Mouse (Mus musculus): ENCODE measurements around the gene Gm17304. TPM values are rescaled to one million over a fixed set of nuclear protein-coding genes. Genes with fewer than 3 reads are reported as not detected.

Gm17304 gene
- polyA plus RNA-seq (2014; fragmentation: Nextera tagmentation; extraction: Ambion mirVana), result not detected in 2 replicates

DNA sequence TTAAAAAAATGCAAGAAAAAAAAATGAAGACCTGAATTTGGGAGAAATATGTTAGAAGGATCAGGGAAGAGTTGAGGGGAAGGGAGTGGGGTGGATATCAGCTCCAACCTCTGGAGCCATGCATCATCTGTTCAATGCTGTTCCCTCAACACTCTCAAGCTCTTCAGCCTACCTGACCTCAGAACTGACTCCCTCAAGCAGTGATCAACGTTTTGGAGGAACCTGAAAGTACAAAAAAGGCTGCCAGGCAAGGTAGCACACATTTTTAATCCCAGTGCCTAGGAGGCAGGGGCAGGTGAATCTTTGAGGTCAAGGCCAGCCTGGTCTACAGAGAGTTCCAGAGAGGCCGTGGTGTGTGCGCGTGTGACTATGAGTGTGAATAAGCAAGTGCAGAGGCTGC lies at the start of gene Gm17304:
Gene Gm17304 (plus strand): TSS at position 301 of the 400 bp plus-strand sequence.
- Histone ChIP-seq H3K9ac (ENCODE audit: low read depth, low read length) (no peak within 1 kb of the TSS), H3K27ac (ENCODE audit: low read depth, low read length) (no peak within 1 kb of the TSS), H3K4me3 (ENCODE audit: low read depth, low read length) (no peak within 1 kb of the TSS), H3K4me2 (no peak within 1 kb of the TSS), H3K9me3 (replicated peaks; ENCODE audit: control insufficient read depth, low read length) (no peaks in the 10 kb centered on the region), H3K27me3 (ENCODE audit: control insufficient read depth, insufficient read depth, low read length) (no peaks in the 10 kb centered on the region), H3K4me1 (ENCODE audit: control insufficient read depth, insufficient read depth, low read length) (peaks cover 4% of the 10 kb centered on the region; the same call in 1 of the 2 replicates), H3K36me3 (ENCODE audit: control insufficient read depth, insufficient read depth, low read length) (peaks cover 5% of the 10 kb centered on the region; the same call in 1 of the 2 replicates)
- ATAC-seq (replicated peaks; ENCODE audit: insufficient number of reproducible peaks, low FRiP score, low TSS enrichment), result no peak
- 85% methylated on average over 4 of the region's 4 CpGs for WGBS (ENCODE audit: insufficient replicate concordance)

DNA sequence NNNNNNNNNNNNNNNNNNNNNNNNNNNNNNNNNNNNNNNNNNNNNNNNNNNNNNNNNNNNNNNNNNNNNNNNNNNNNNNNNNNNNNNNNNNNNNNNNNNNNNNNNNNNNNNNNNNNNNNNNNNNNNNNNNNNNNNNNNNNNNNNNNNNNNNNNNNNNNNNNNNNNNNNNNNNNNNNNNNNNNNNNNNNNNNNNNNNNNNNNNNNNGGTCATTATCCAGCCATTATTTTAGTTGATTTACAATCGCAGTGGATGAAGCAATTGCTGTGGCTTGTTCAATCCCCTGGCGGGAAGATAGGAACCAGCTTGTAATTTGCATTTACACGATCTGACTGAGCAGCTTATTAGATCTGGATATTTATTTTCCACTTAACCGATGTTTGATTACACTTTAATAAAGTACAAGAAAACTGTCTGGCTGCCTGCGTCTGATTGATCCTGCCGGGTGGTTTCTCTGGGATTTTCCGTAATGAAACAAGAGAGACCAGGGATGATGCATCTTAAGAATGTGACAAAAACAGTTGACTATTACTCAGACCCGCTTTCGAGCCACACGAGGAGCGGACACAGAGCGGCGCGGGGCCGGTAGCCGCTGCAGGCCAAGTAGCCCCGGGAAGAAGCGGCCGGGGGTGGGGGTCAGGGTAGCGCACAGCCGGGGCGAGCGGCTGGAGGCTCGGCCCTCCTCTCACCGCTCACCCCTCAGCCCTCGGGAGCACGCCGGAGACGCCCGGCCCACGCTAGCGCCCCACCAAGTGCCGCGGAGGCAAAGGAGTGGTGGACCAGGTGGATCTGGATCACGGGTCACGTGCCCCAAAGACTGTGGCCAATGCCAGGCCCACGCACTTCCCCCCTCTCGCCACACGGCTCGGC lies 48.0 kb upstream of the Gm17304 start:
- no peak for ATAC-seq (replicated peaks; ENCODE audit: insufficient number of reproducible peaks, low FRiP score, low TSS enrichment)

DNA sequence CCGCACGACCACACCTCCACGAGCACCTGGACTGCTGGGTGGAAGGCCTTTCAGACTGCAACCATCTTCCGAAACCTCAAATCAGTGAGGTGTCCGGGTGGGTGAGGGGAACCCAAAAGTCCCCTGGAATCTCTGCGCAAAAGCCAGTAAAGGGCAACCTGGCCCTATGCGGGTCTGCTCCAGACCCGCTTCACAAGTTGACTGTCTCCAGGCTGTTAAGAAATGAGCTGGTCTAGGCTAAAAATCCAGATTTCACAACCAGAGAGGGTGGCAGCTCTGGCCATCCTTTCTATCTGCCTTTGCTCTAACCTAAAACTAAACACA lies 47.4 kb upstream of the Gm17304 start:
- Histone ChIP-seq H3K4me2 (peak overlapping the region; percentile 75), H3K36me3 (ENCODE audit: control insufficient read depth, insufficient read depth, low read length) (no peaks in the 10 kb centered on the region), H3K4me3 (ENCODE audit: low read depth, low read length) (peak overlapping the region; percentile 44), H3K9ac (ENCODE audit: low read depth, low read length) (no peak overlapping the region), H3K9me3 (replicated peaks; ENCODE audit: control insufficient read depth, low read length) (no peaks in the 10 kb centered on the region), H3K27me3 (ENCODE audit: control insufficient read depth, insufficient read depth, low read length) (peaks cover 76% of the 10 kb centered on the region), H3K4me1 (ENCODE audit: control insufficient read depth, insufficient read depth, low read length) (peaks cover 7% of the 10 kb centered on the region), H3K27ac (ENCODE audit: low read depth, low read length) (no peak overlapping the region)
- WGBS (ENCODE audit: insufficient replicate concordance), result 11% methylated on average over 8 of the region's 8 CpGs
- no peak for ATAC-seq (replicated peaks; ENCODE audit: insufficient number of reproducible peaks, low FRiP score, low TSS enrichment)

More for the DNA sequence above, 48.0 kb upstream of the Gm17304 start:
- Histone ChIP-seq H3K36me3 (ENCODE audit: control insufficient read depth, insufficient read depth, low read length) (no peaks in the 10 kb centered on the region), H3K4me1 (ENCODE audit: control insufficient read depth, insufficient read depth, low read length) (peaks cover 7% of the 10 kb centered on the region), H3K4me2 (peak overlapping the region; percentile 75), H3K4me3 (ENCODE audit: low read depth, low read length) (peak overlapping the region; percentile 44), H3K27me3 (ENCODE audit: control insufficient read depth, insufficient read depth, low read length) (peaks cover 70% of the 10 kb centered on the region), H3K9ac (ENCODE audit: low read depth, low read length) (no peak overlapping the region), H3K27ac (ENCODE audit: low read depth, low read length) (no peak overlapping the region), H3K9me3 (replicated peaks; ENCODE audit: control insufficient read depth, low read length) (no peaks in the 10 kb centered on the region)
- 4% methylated on average over 39 of the region's 40 CpGs for WGBS (ENCODE audit: insufficient replicate concordance)

DNA sequence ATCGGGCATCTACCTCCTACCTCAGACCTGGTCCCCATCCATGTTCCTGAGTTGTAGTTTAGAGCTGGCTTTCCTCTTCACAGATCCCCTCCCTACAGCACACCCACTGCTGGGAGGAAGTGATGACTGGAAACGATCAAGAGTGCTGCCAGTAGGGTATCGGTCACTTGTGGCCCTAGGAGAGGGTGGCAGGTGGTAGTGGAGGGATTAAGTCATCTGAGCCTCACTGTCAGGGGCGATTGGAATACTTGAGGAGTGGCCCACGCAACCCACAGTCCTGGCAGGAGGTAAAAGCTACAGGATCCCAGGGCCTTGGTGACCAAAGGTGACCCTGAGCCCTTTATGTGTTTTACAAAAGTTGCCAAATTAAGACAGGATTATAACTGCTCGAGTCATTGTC lies 42.9 kb upstream of the Gm17304 start:
- no peak overlapping the region for H3K4me3 ChIP-seq (ENCODE audit: low read depth, low read length)
- no peak for ATAC-seq (replicated peaks; ENCODE audit: insufficient number of reproducible peaks, low FRiP score, low TSS enrichment)
- H3K9me3 ChIP-seq (replicated peaks; ENCODE audit: control insufficient read depth, low read length), result no peaks in the 10 kb centered on the region
- peaks cover 54% of the 10 kb centered on the region for H3K27me3 ChIP-seq (ENCODE audit: control insufficient read depth, insufficient read depth, low read length)
- H3K27ac ChIP-seq (ENCODE audit: low read depth, low read length), result no peak overlapping the region
- 45% methylated on average over 6 of the region's 6 CpGs for WGBS (ENCODE audit: insufficient replicate concordance)
- no peak overlapping the region for H3K4me2 ChIP-seq
- H3K9ac ChIP-seq (ENCODE audit: low read depth, low read length), result no peak overlapping the region
- no peaks in the 10 kb centered on the region for H3K36me3 ChIP-seq (ENCODE audit: control insufficient read depth, insufficient read depth, low read length)
- H3K4me1 ChIP-seq (ENCODE audit: control insufficient read depth, insufficient read depth, low read length), result peaks cover 4% of the 10 kb centered on the region

DNA sequence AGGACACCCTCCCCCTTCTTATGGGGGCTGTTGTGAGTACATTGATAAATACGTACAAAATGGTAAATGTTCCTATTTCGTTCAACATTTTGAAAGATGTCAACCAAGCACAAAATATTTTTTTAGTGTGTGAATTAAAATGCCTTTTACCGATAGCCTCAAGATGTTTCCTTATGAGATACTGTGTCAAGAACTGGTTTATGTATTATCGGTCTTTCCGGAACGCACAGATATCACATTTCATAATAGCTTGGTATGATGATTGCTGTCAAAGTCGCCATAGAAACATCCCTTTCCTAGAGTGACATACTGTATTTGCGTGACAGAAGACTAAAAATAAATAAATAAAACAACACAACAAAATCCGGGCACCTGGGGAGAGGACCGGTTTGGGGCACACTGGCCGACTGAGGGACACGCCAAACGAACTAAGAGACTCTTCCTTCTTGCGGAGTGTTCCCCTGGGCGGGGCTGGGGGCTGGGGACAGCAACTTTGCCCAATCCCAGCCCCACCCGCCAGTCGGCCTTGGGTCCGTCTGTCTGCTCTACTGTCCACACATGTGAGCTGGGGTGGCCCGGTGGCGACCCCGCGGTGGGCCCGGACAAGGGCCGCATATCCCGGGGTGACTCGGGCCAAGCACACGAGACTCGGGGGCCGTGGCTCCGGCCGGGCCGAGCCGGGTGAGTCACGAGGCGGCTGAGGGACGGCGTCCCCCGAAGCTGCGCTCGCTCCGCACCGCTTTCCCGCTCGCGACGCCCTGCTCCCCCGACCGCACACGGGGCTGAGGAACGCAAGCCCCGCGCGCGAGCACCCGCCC lies 34.9 kb upstream of the Gm17304 start:
- Histone ChIP-seq H3K4me1 (ENCODE audit: control insufficient read depth, insufficient read depth, low read length) (no peaks in the 10 kb centered on the region), H3K27ac (ENCODE audit: low read depth, low read length) (no peak overlapping the region), H3K9ac (ENCODE audit: low read depth, low read length) (peak overlapping the region; percentile 70), H3K4me2 (peak overlapping the region; percentile 100), H3K27me3 (ENCODE audit: control insufficient read depth, insufficient read depth, low read length) (peaks cover 10% of the 10 kb centered on the region), H3K9me3 (replicated peaks; ENCODE audit: control insufficient read depth, low read length) (no peaks in the 10 kb centered on the region), H3K4me3 (ENCODE audit: low read depth, low read length) (peak overlapping the region; percentile 59), H3K36me3 (ENCODE audit: control insufficient read depth, insufficient read depth, low read length) (no peaks in the 10 kb centered on the region)
- ATAC-seq (replicated peaks; ENCODE audit: insufficient number of reproducible peaks, low FRiP score, low TSS enrichment), result peak; percentile 67
- WGBS (ENCODE audit: insufficient replicate concordance), result 6% methylated on average over 54 of the region's 55 CpGs

DNA sequence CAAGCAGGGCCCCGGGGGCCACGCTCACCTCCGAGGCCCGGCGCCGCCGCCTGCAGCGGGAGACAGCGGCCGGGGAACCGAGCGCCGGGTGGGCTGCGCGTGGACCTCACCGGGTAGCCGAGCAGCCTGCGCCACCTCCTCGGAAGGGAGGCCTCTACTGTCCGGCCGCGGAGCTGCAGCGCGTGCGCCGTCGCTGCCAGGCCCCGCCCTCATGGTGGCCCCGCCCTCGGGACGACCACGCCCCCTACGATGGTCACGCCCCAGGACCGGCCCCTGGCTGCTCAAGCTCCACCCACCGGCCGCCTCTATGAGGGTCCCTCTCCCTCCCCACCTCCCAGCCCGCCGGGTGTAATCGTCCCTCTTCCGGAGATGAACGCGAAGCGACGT lies 34.3 kb upstream of the Gm17304 start:
- Histone ChIP-seq H3K27ac (ENCODE audit: low read depth, low read length) (no peak overlapping the region), H3K4me3 (ENCODE audit: low read depth, low read length) (peak overlapping the region; percentile 59), H3K4me1 (ENCODE audit: control insufficient read depth, insufficient read depth, low read length) (no peaks in the 10 kb centered on the region), H3K9me3 (replicated peaks; ENCODE audit: control insufficient read depth, low read length) (no peaks in the 10 kb centered on the region), H3K9ac (ENCODE audit: low read depth, low read length) (peak overlapping the region; percentile 70), H3K36me3 (ENCODE audit: control insufficient read depth, insufficient read depth, low read length) (no peaks in the 10 kb centered on the region), H3K27me3 (ENCODE audit: control insufficient read depth, insufficient read depth, low read length) (peaks cover 6% of the 10 kb centered on the region; the same call in 1 of the 2 replicates), H3K4me2 (peak overlapping the region; percentile 100)
- peak; percentile 85 for ATAC-seq (replicated peaks; ENCODE audit: insufficient number of reproducible peaks, low FRiP score, low TSS enrichment)
- WGBS (ENCODE audit: insufficient replicate concordance), result under 1% methylated on average over 37 of the region's 45 CpGs

DNA sequence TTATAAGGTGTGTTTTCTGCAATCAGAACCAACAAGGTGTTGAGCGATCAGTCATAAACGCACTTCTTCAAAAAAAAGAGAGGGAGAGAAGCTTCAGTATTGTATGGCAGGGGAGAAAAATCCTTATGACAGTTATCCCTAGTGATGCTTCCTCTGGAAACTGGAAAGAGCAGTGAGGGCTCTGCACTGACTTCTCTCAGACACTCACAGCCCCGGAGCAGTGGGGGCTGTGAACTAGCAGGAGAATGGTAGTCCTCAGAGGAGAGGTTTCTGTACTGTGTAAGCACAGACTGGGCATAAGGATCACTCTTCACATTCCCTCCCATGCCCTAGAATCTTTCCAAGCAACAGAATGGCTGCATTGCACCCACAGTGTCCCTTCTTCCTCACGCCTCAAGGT lies 33.8 kb upstream of the Gm17304 start:
- Histone ChIP-seq H3K4me2 (peak overlapping the region; percentile 100), H3K9me3 (replicated peaks; ENCODE audit: control insufficient read depth, low read length) (no peaks in the 10 kb centered on the region), H3K27ac (ENCODE audit: low read depth, low read length) (no peak overlapping the region), H3K36me3 (ENCODE audit: control insufficient read depth, insufficient read depth, low read length) (no peaks in the 10 kb centered on the region), H3K9ac (ENCODE audit: low read depth, low read length) (no peak overlapping the region), H3K4me3 (ENCODE audit: low read depth, low read length) (peak overlapping the region; percentile 59; the same call in 1 of the 2 replicates), H3K27me3 (ENCODE audit: control insufficient read depth, insufficient read depth, low read length) (peaks cover 6% of the 10 kb centered on the region; the same call in 1 of the 2 replicates), H3K4me1 (ENCODE audit: control insufficient read depth, insufficient read depth, low read length) (no peaks in the 10 kb centered on the region)
- no peak for ATAC-seq (replicated peaks; ENCODE audit: insufficient number of reproducible peaks, low FRiP score, low TSS enrichment)
- WGBS (ENCODE audit: insufficient replicate concordance), result 21% methylated on average over 4 of the region's 4 CpGs

DNA sequence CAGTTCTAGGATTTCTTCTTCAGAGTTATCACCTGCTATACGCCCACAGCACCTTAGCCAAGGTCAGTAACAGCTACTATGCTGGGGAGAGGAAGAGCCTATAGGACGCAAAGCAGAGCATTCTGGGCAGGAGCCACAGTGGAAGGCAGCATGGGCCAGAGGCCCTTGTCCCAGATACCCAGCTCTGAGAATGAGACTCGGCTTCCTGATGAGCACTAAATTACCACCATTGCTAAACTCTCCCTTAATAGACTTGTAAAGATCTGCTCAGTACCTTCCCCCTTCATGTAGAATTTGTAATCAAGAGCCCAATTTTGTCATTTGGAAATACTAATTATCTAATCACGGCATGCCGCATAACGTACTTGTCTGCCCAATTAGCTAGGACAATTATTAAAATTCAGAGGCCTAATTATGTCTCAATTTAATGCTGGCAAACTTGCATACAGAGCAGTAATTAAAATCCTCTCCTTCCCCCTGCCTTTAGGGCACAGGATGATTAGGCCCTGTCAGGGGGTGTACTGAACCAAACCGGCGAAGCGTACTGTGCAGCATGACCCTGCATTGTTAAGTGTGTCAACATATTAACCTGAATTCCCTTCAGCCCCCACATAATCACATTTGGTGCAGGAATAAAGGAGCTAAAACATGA lies 31.5 kb upstream of the Gm17304 start:
- no peak overlapping the region for H3K4me2 ChIP-seq
- H3K9ac ChIP-seq (ENCODE audit: low read depth, low read length), result no peak overlapping the region
- no peaks in the 10 kb centered on the region for H3K9me3 ChIP-seq (replicated peaks; ENCODE audit: control insufficient read depth, low read length)
- 74% methylated on average over 9 of the region's 9 CpGs for WGBS (ENCODE audit: insufficient replicate concordance)
- no peak overlapping the region for H3K27ac ChIP-seq (ENCODE audit: low read depth, low read length)
- no peaks in the 10 kb centered on the region for H3K36me3 ChIP-seq (ENCODE audit: control insufficient read depth, insufficient read depth, low read length)
- no peak overlapping the region for H3K4me3 ChIP-seq (ENCODE audit: low read depth, low read length)
- ATAC-seq (replicated peaks; ENCODE audit: insufficient number of reproducible peaks, low FRiP score, low TSS enrichment), result no peak
- H3K4me1 ChIP-seq (ENCODE audit: control insufficient read depth, insufficient read depth, low read length), result no peaks in the 10 kb centered on the region
- peaks cover 6% of the 10 kb centered on the region; the same call in 1 of the 2 replicates for H3K27me3 ChIP-seq (ENCODE audit: control insufficient read depth, insufficient read depth, low read length)
